Mouse (Mus musculus) kidney, adult 2 months (tissue): ENCODE results near the gene Zfp511. TPM values are rescaled to one million over a fixed set of nuclear protein-coding genes. Genes with fewer than 3 reads are reported as not detected.

Source experiments
- DNase-seq: peaks from one replicate; pipeline ENCODE4 v3.0.0; 2021
- H3K27ac ChIP-seq: fragments of 200-500 bp; 2 replicates; pipeline ENCODE4 v1.5.1; 2012; ENCODE audit warnings: low read depth, low read length, control low read depth, inconsistent platforms; ENCODE audit not compliant: insufficient read depth
- H3K27me3 ChIP-seq: fragments of 200-500 bp; replicated peaks from 2 replicates; pipeline ENCODE4 v1.6.1; 2012; ENCODE audit warnings: mild to moderate bottlenecking, moderate library complexity, low read length, inconsistent platforms; ENCODE audit not compliant: control insufficient read depth, insufficient read depth
- H3K36me3 ChIP-seq: fragments of 200-500 bp; 2 replicates; pipeline ENCODE4 v1.6.1; 2012; ENCODE audit warnings: mild to moderate bottlenecking, moderate library complexity, low read length, inconsistent platforms; ENCODE audit not compliant: control insufficient read depth, insufficient read depth
- H3K4me1 ChIP-seq: fragments of 200-500 bp; 2 replicates; pipeline ENCODE4 v1.6.1; 2011; ENCODE audit warnings: low read length; ENCODE audit not compliant: control insufficient read depth, insufficient read depth
- H3K4me3 ChIP-seq: fragments of 200-500 bp; 2 replicates; pipeline ENCODE4 v1.5.1; 2011; ENCODE audit warnings: mild to moderate bottlenecking, low read depth, low read length, control low read depth; ENCODE audit not compliant: insufficient read depth
- CTCF ChIP-seq: fragments of 200-500 bp; conservative IDR thresholded peaks from 2 replicates; pipeline ENCODE4 v1.5.1; 2011; ENCODE audit warnings: low read depth, mild to moderate bottlenecking, control low read depth, low read length, moderate library complexity, mixed read lengths; ENCODE audit not compliant: insufficient read depth, insufficient read length
- POLR2A ChIP-seq: fragments of 200-500 bp; IDR thresholded peaks from one replicate; pipeline ENCODE4 v1.6.1; 2011; ENCODE audit warnings: low read depth, low read length, control low read depth
- WGBS: fragments of 180-500 bp; shearing (Covaris S2); methylation state at CpG from one replicate; pipeline ENCODE4 v1.1.7; 2018; 5-methylcytosine and 5-hydroxymethylcytosine counted together
- polyA plus RNA-seq: library from polyadenylated mRNA; depleted of rRNA; stranded (reverse); fragments of >200 nt; gene quantifications from 2 replicates; pipeline ENCODE4 v1.2.3, GENCODE M21; 2012

Gene Zfp511
- polyA plus RNA-seq, 1 experiment, result 28.6 TPM

DNA sequence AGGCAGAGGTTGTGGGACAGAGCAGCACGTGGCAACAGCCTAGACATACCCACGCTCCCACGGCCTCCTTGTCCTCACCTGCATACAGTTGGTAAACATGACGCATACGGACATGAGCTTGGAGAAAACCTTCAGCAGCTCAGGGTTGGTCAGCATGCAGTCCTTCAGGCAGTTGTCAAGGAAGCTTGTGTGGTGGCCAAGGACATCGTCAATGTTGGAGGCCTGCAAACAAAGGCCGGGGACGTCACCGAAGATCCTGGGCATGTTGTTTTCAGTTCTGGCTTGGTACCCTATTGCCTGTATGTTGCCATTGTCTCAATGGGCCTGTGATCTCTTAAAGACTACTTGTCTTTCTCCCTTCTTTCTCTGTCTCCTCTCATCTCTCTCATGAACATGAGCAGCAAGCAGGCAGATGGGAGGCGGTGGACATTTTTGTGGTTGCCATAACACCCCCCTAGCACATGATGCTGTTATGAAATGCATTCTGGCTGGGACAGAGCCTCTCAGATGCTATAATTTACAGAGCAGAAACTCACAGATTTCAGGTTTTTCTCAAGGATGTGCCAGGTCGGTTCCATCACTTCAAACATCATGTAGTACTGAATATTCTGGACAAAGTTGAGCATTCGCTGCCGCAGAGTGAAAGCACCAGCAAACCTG, 37.4 kb upstream of the Zfp511 start:
- H3K27me3 ChIP-seq, result no peaks in the 10 kb centered on the region
- peaks cover 1% of the 10 kb centered on the region; the same call in 1 of the 2 replicates for H3K36me3 ChIP-seq
- H3K27ac ChIP-seq, result no peak overlapping the region
- H3K4me3 ChIP-seq, result no peak overlapping the region
- no peak for DNase-seq
- 94% methylated on average over 13 of the region's 13 CpGs for WGBS
- TF ChIP-seq POLR2A, result no peak
- TF ChIP-seq CTCF, result no peak
- H3K4me1 ChIP-seq, result no peaks in the 10 kb centered on the region

DNA sequence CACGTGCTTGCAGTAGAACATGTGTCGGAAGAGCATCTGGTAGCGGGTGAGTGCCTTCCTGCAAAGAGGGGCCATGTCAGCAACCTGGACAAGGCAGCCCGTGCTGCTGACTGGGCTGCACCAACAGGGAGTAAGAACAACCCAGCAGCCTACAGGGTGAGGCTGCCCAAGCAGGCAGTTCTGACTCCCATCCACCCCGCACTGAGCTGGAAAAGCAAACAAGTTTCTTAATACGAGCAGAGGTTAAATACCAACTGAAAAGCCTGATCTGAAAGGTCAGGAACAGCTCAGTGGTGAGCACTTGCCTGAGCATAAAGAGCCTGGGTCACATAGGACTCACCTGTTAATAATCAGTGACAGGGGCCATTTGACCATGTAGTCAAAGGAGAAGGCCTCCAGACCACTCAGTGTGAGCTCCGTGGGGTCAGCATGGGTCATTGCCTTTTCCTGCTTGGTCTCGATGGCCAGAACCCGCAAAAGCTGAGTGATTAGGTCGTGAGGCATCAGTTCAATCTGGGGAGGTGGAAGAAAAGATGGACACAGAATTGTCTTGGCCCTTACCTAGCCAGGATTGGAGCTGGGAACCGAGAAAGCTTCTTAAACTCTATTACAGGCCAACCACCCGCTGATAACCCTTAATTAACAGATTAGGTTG, 35.0 kb upstream of the Zfp511 start:
- H3K36me3 ChIP-seq, result peaks cover 3% of the 10 kb centered on the region; the same call in 1 of the 2 replicates
- no peaks in the 10 kb centered on the region for H3K4me1 ChIP-seq
- WGBS, result 69% methylated on average over 12 of the region's 12 CpGs
- no peak for DNase-seq
- no peak for TF ChIP-seq CTCF
- no peak for TF ChIP-seq POLR2A
- no peak overlapping the region for H3K27ac ChIP-seq
- H3K4me3 ChIP-seq, result no peak overlapping the region
- H3K27me3 ChIP-seq, result no peaks in the 10 kb centered on the region

DNA sequence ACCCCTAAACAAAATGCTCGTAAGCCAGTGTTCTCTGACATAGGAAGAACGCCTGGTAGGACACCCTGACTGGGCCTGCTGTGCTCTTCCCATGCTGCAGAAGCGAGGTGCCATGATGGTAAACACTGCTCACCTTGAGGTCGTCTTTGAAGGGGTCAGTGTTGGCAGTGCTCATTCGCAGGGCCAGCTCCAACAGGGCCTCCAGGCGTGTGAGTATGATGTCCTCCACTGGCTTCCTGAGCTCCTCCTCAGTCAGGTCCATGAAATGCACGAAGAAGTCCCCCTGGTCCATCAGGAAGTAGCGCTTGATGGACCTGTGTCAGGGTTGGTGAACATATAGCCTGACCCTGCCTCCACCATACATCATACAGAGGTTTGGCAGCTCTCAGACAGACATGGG, 31.5 kb upstream of the Zfp511 start:
- Histone ChIP-seq H3K27me3 (no peaks in the 10 kb centered on the region), H3K4me3 (no peak overlapping the region), H3K27ac (no peak overlapping the region), H3K4me1 (no peaks in the 10 kb centered on the region), H3K36me3 (peaks cover 3% of the 10 kb centered on the region; the same call in 1 of the 2 replicates)
- 94% methylated on average over 8 of the region's 8 CpGs for WGBS
- DNase-seq, result no peak
- TF ChIP-seq CTCF, result no peak

DNA sequence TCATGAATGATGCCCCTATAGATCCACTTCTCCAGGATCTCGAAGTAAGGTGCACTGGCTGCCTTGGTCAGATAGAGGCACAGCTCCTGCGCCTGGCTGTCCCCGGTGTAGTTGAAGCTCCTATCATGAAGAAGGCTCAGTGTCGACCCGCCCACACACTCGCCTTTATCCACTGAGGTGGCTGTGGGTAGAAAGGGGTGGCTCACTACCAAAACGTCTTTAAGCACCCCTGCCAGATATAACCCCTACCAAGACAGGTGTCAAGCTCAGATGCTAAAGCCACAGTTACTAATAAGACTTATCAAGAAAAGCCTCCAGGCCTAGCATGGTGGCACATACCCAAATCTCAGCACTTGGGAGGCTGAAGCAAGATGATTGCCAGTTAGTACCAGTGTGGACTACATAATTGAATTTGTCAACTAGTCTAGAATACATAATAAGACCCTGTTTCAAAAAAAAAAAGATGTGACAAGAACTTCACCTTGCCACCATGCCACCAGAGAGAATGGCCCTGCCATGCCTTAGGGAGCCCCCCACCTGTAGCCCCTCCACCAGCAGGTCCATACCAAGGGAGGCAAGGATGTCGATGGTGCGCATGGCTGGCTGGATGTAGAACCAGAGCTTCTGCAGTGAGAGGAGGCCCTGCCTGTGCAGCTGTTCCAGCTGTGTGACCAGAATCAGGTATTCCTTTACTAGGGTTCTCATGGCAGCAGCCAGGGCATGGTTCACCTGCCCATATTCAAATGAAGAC, 29.2 kb upstream of the Zfp511 start:
- no peaks in the 10 kb centered on the region for H3K27me3 ChIP-seq
- H3K36me3 ChIP-seq, result 0 out of 2 replicates have a peak, but pooled peaks cover 2% of the 10 kb centered on the region
- no peak overlapping the region for H3K27ac ChIP-seq
- TF ChIP-seq POLR2A, result no peak
- no peak for TF ChIP-seq CTCF
- 94% methylated on average over 9 of the region's 9 CpGs for WGBS
- H3K4me1 ChIP-seq, result no peaks in the 10 kb centered on the region
- no peak for DNase-seq
- H3K4me3 ChIP-seq, result no peak overlapping the region

DNA sequence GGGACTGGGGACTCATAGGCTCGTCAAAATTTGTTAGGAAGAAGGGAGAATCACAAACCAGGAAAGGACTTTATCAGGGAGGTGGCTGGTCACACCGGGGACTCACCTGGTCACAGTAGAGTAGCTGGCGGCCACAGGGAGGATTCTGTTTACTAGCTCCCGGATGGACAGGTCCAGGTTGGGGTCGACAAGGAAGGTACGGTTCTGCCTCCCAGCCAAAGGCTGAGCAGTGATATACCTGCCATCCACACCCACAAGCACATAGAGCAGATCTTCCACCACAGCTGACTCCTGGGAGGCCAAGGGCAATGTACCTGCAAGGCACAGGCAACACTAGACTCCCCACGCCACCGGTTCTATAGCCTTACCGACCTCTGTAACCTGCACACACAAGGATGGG, 28.4 kb upstream of the Zfp511 start:
- TF ChIP-seq POLR2A, result no peak
- TF ChIP-seq CTCF, result no peak
- no peaks in the 10 kb centered on the region for H3K27me3 ChIP-seq
- DNase-seq, result no peak
- no peaks in the 10 kb centered on the region for H3K4me1 ChIP-seq
- H3K27ac ChIP-seq, result no peak overlapping the region
- 0 out of 2 replicates have a peak, but pooled peaks cover 2% of the 10 kb centered on the region for H3K36me3 ChIP-seq
- 94% methylated on average over 9 of the region's 9 CpGs for WGBS
- no peak overlapping the region for H3K4me3 ChIP-seq

DNA sequence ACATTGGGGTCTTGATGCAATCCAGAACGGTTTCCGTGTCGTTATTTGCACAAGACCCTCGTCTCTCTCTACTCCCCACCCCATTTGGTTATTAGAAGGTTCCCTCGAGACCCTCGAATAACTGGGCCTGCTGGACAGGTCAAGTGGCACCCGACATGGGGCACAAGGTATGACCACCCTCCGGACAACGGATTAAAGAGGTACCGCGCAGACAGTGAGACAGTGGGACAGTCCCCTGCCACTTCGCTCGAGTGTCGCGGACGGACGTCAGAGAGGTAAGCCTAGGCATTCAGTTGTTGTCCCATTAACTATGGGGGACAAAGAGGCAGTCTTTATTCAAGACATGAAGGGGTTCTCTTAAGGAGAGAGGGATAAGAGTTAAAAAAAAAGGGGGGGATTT, 24.9 kb upstream of the Zfp511 start:
- no peak for DNase-seq
- no peak overlapping the region for H3K4me3 ChIP-seq
- no peaks in the 10 kb centered on the region for H3K4me1 ChIP-seq
- 98% methylated on average over 17 of the region's 17 CpGs for WGBS
- H3K27me3 ChIP-seq, result no peaks in the 10 kb centered on the region
- no peak for TF ChIP-seq CTCF
- no peak for TF ChIP-seq POLR2A
- H3K27ac ChIP-seq, result no peak overlapping the region
- H3K36me3 ChIP-seq, result no peaks in the 10 kb centered on the region

DNA sequence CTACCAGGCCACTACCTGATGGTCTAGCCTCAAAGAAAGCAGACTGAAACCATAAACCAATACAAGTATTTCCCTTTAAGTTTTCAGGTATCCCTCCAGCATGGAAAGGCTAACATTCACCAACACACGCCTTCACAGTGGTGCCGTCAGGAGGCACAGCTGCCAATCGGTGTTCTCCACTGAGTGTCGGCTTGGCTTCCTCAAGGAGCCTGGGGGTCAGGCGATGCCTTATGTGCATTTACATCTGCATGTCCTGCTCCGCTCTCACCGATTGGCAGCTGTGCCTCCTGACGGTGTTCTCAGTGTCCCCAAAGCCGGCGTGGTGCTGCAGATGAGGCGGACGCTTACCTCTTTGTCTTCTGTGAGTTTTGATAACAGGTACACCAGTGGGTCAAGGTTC, 4.4 kb upstream of the Zfp511 start:
- 95% methylated on average over 12 of the region's 12 CpGs for WGBS
- H3K27me3 ChIP-seq, result no peaks in the 10 kb centered on the region
- no peak for DNase-seq
- H3K27ac ChIP-seq, result no peak overlapping the region
- peaks cover 1% of the 10 kb centered on the region; the same call in 1 of the 2 replicates for H3K36me3 ChIP-seq
- no peaks in the 10 kb centered on the region for H3K4me1 ChIP-seq
- no peak for TF ChIP-seq POLR2A
- no peak for TF ChIP-seq CTCF
- no peak overlapping the region for H3K4me3 ChIP-seq
